Mouse (Mus musculus): Measurements from ENCODE around the gene Gm44805. TPM values are rescaled to one million over a fixed set of nuclear protein-coding genes. Genes with fewer than 3 reads are reported as not detected.

Gene Gm44805
- polyA plus RNA-seq, 1 experiment from 2014 or later: not detected

GRCm38 (mm10) chr7:19675824-19676223 lies 5.4 kb downstream of the Gm44805 start:
- Histone ChIP-seq H3K4me2 (replicated peaks) (no peak overlapping the region), H3K9ac (no peak overlapping the region), H3K27ac (no peak overlapping the region), H3K4me3 (no peak overlapping the region), H3K27me3 (no peaks in the 10 kb centered on the region), H3K4me1 (no peaks in the 10 kb centered on the region), H3K9me3 (no peaks in the 10 kb centered on the region), H3K36me3 (no peaks in the 10 kb centered on the region)
- ATAC-seq (ENCODE audit: insufficient number of reproducible peaks, insufficient read depth, low FRiP score, low TSS enrichment): no peak
- WGBS: 80% methylated on average over 10 of the region's 10 CpGs

GRCm38 (mm10) chr7:19673083-19673699 lies 8.0 kb downstream of the Gm44805 start:
- Histone ChIP-seq H3K9me3 (no peaks in the 10 kb centered on the region), H3K36me3 (no peaks in the 10 kb centered on the region), H3K27ac (no peak overlapping the region), H3K9ac (no peak overlapping the region), H3K4me1 (peaks cover 4% of the 10 kb centered on the region; the same call in 1 of the 2 replicates), H3K4me3 (no peak overlapping the region), H3K4me2 (replicated peaks) (no peak overlapping the region), H3K27me3 (no peaks in the 10 kb centered on the region)
- no peak for ATAC-seq (ENCODE audit: insufficient number of reproducible peaks, insufficient read depth, low FRiP score, low TSS enrichment)
- WGBS: 62% methylated on average over 14 of the region's 14 CpGs

- no peak for ATAC-seq (ENCODE audit: insufficient number of reproducible peaks, insufficient read depth, low FRiP score, low TSS enrichment)
- WGBS: 70% methylated on average over 10 of the region's 10 CpGs
These were observed 9.7 kb downstream of the Gm44805 start for GRCm38 (mm10) chr7:19671511-19671910.

GRCm38 (mm10) chr7:19668947-19669721 lies 12.1 kb downstream of the Gm44805 start:
- Histone ChIP-seq H3K27ac (0 out of 2 replicates have a peak overlapping the region, but pooled peaks have one; percentile 1), H3K9ac (no peak overlapping the region), H3K36me3 (no peaks in the 10 kb centered on the region), H3K9me3 (no peaks in the 10 kb centered on the region), H3K27me3 (no peaks in the 10 kb centered on the region), H3K4me1 (peaks cover 9% of the 10 kb centered on the region), H3K4me2 (replicated peaks) (peak overlapping the region; percentile 12; the same call in 1 of the 2 replicates), H3K4me3 (0 out of 2 replicates have a peak overlapping the region, but pooled peaks have one; percentile 17)
- WGBS: 3% methylated on average over 10 of the region's 10 CpGs
- peak; percentile 62 for ATAC-seq (ENCODE audit: insufficient number of reproducible peaks, insufficient read depth, low FRiP score, low TSS enrichment)

More at GRCm38 (mm10) chr7:19671511-19671910, 9.7 kb downstream of the Gm44805 start:
- H3K9ac ChIP-seq: no peak overlapping the region
- no peaks in the 10 kb centered on the region for H3K9me3 ChIP-seq
- H3K4me1 ChIP-seq: peaks cover 4% of the 10 kb centered on the region; the same call in 1 of the 2 replicates
- no peaks in the 10 kb centered on the region for H3K36me3 ChIP-seq
- H3K27me3 ChIP-seq: no peaks in the 10 kb centered on the region
- H3K4me2 ChIP-seq (replicated peaks): no peak overlapping the region
- H3K4me3 ChIP-seq: no peak overlapping the region
- no peak overlapping the region for H3K27ac ChIP-seq

- no peaks in the 10 kb centered on the region for H3K9me3 ChIP-seq
- no peak overlapping the region for H3K4me2 ChIP-seq (replicated peaks)
- no peak overlapping the region for H3K27ac ChIP-seq
- peaks cover 21% of the 10 kb centered on the region for H3K4me1 ChIP-seq
- H3K9ac ChIP-seq: no peak overlapping the region
- ATAC-seq (ENCODE audit: insufficient number of reproducible peaks, insufficient read depth, low FRiP score, low TSS enrichment): no peak
- H3K4me3 ChIP-seq: no peak overlapping the region
- H3K27me3 ChIP-seq: no peaks in the 10 kb centered on the region
- 71% methylated on average over 2 of the region's 2 CpGs for WGBS
- H3K36me3 ChIP-seq: peaks cover 6% of the 10 kb centered on the region; the same call in 1 of the 2 replicates
These were observed 13.8 kb downstream of the Gm44805 start for GRCm38 (mm10) chr7:19667434-19667833.

GRCm38 (mm10) chr7:19666750-19667149 lies 14.5 kb downstream of the Gm44805 start:
- H3K27ac ChIP-seq: no peak overlapping the region
- H3K4me3 ChIP-seq: no peak overlapping the region
- no peaks in the 10 kb centered on the region for H3K27me3 ChIP-seq
- H3K36me3 ChIP-seq: peaks cover 10% of the 10 kb centered on the region
- H3K9me3 ChIP-seq: no peaks in the 10 kb centered on the region
- H3K9ac ChIP-seq: no peak overlapping the region
- no peak overlapping the region for H3K4me2 ChIP-seq (replicated peaks)
- ATAC-seq (ENCODE audit: insufficient number of reproducible peaks, insufficient read depth, low FRiP score, low TSS enrichment): no peak
- 66% methylated on average over 3 of the region's 3 CpGs for WGBS
- H3K4me1 ChIP-seq: peaks cover 21% of the 10 kb centered on the region

- Histone ChIP-seq H3K4me3 (peak within 1 kb of the TSS; percentile 100), H3K27ac (peak within 1 kb of the TSS; percentile 90), H3K4me2 (replicated peaks) (peak within 1 kb of the TSS; percentile 88), H3K9me3 (no peaks in the 10 kb centered on the region), H3K4me1 (peaks cover 21% of the 10 kb centered on the region), H3K36me3 (peaks cover 12% of the 10 kb centered on the region), H3K9ac (peak within 1 kb of the TSS; percentile 98), H3K27me3 (no peaks in the 10 kb centered on the region)
- ATAC-seq (ENCODE audit: insufficient number of reproducible peaks, insufficient read depth, low FRiP score, low TSS enrichment): peak; percentile 81
- under 1% methylated on average over 63 of the region's 63 CpGs for WGBS
These were observed 16.0 kb downstream of the Gm44805 start, which contains the start of gene Clptm1 for GRCm38 (mm10) chr7:19664955-19665841. Gene Clptm1, minus strand, starts transcription at chr7:19665033.

GRCm38 (mm10) chr7:19664455-19664954 lies 16.7 kb downstream of the Gm44805 start:
- H3K9ac ChIP-seq: peak overlapping the region; percentile 98
- no peaks in the 10 kb centered on the region for H3K9me3 ChIP-seq
- ATAC-seq (ENCODE audit: insufficient number of reproducible peaks, insufficient read depth, low FRiP score, low TSS enrichment): peak; percentile 11; the same call in 1 of the 2 replicates
- peak overlapping the region; percentile 100 for H3K4me3 ChIP-seq
- 1% methylated on average over 36 of the region's 37 CpGs for WGBS
- no peaks in the 10 kb centered on the region for H3K27me3 ChIP-seq
- H3K27ac ChIP-seq: peak overlapping the region; percentile 90
- peaks cover 17% of the 10 kb centered on the region for H3K36me3 ChIP-seq
- peaks cover 21% of the 10 kb centered on the region for H3K4me1 ChIP-seq
- peak overlapping the region; percentile 88 for H3K4me2 ChIP-seq (replicated peaks)

- 21% methylated on average over 8 of the region's 8 CpGs for WGBS
- Histone ChIP-seq H3K36me3 (peaks cover 18% of the 10 kb centered on the region), H3K27me3 (no peaks in the 10 kb centered on the region), H3K4me2 (replicated peaks) (peak overlapping the region; percentile 88), H3K9me3 (no peaks in the 10 kb centered on the region), H3K9ac (peak overlapping the region; percentile 98), H3K4me1 (peaks cover 17% of the 10 kb centered on the region), H3K4me3 (peak overlapping the region; percentile 100), H3K27ac (no peak overlapping the region)
- no peak for ATAC-seq (ENCODE audit: insufficient number of reproducible peaks, insufficient read depth, low FRiP score, low TSS enrichment)
These were observed 17.3 kb downstream of the Gm44805 start for GRCm38 (mm10) chr7:19663940-19664339.

- Histone ChIP-seq H3K36me3 (peaks cover 71% of the 10 kb centered on the region), H3K9ac (no peak overlapping the region), H3K27me3 (no peaks in the 10 kb centered on the region), H3K4me3 (no peak overlapping the region), H3K27ac (no peak overlapping the region), H3K4me1 (no peaks in the 10 kb centered on the region), H3K4me2 (replicated peaks) (no peak overlapping the region), H3K9me3 (no peaks in the 10 kb centered on the region)
- no peak for ATAC-seq (ENCODE audit: insufficient number of reproducible peaks, insufficient read depth, low FRiP score, low TSS enrichment)
- WGBS: 94% methylated on average over 2 of the region's 2 CpGs
These were observed 28.6 kb downstream of the Gm44805 start for GRCm38 (mm10) chr7:19652614-19653013.
